ENCODE assay signal across 11 mouse cellular contexts in genomic region chr4:106123038-106123654, GRCm38 (mm10).
DNase-seq lines count a peak whose midpoint lies in the region; ATAC-seq lines count a peak whose summit lies in the region.
"Had no signal": no experiment of that assay in that cellular context is flagged by ENCODE, and none has a peak within 500 bp of the region (broad histone marks: within the 10 kb centered on the region; RNA-seq: fewer than 3 reads in every experiment).

No protein-coding gene starts in this region.

- no peak overlapping the region for H3K4me3 ChIP-seq in liver, embryonic 11.5 days (ENCODE audit: low read depth, low read length)
- no peak overlapping the region for H3K4me3 ChIP-seq in liver, embryonic 12.5 days
- no peak overlapping the region for H3K4me3 ChIP-seq in limb, embryonic 10.5 days
- H3K4me3 ChIP-seq: liver, embryonic 15.5 days had no signal

- no peak for ATAC-seq in liver, embryonic 11.5 days (replicated peaks; ENCODE audit: low FRiP score)
- no peak for ATAC-seq in liver, embryonic 12.5 days
- ATAC-seq: midbrain, embryonic 16.5 days had no signal

- no peaks in the 10 kb centered on the region for H3K9me3 ChIP-seq in liver, embryonic 11.5 days (ENCODE audit: control insufficient read depth, low read length)
- H3K9me3 ChIP-seq in liver, embryonic 12.5 days (replicated peaks): no peaks in the 10 kb centered on the region
- no peaks in the 10 kb centered on the region for H3K9me3 ChIP-seq in limb, embryonic 10.5 days (replicated peaks)
- H3K9me3 ChIP-seq: liver, embryonic 15.5 days had no signal

- DNase-seq in liver, embryonic 11.5 days (ENCODE audit: low spot score): peak; percentile 24
- DNase-seq in gastrocnemius, postnatal 25 days: peak; percentile 40
- DNase-seq in lung, postnatal 10 days: peak; percentile 44
- no peak for DNase-seq in right cerebral cortex, postnatal 14 days
- no peak for DNase-seq in limb, embryonic 10.5 days (ENCODE audit: low spot score)
- no peak for DNase-seq in frontal cortex, adult 2 months (ENCODE audit: extremely low spot score in 1 of 2, low spot score in 1 of 2)
- DNase-seq: cerebellum, adult 9-11 months; kidney, adult 18-20 months had no signal

- H3K4me1 ChIP-seq in liver, embryonic 11.5 days (replicated peaks; ENCODE audit: control insufficient read depth, insufficient read depth, low read length): no peaks in the 10 kb centered on the region
- H3K4me1 ChIP-seq in liver, embryonic 12.5 days: no peaks in the 10 kb centered on the region
- H3K4me1 ChIP-seq in limb, embryonic 10.5 days: peaks cover 20% of the 10 kb centered on the region
- H3K4me1 ChIP-seq: liver, embryonic 15.5 days had no signal

- no peak overlapping the region for H3K27ac ChIP-seq in liver, embryonic 11.5 days (ENCODE audit: low read depth, low read length)
- no peak overlapping the region for H3K27ac ChIP-seq in liver, embryonic 12.5 days
- no peak overlapping the region for H3K27ac ChIP-seq in limb, embryonic 10.5 days
- H3K27ac ChIP-seq: liver, embryonic 15.5 days had no signal

- WGBS in liver, embryonic 11.5 days: 84% methylated on average over 8 of the region's 8 CpGs
- WGBS in liver, embryonic 12.5 days (ENCODE audit: insufficient replicate concordance): 66% methylated on average over 8 of the region's 8 CpGs
- WGBS in limb, embryonic 10.5 days: 89% methylated on average over 8 of the region's 8 CpGs

- H3K4me2 ChIP-seq in liver, embryonic 11.5 days: no peak overlapping the region
- H3K4me2 ChIP-seq in liver, embryonic 12.5 days: no peak overlapping the region
- H3K4me2 ChIP-seq: liver, embryonic 15.5 days had no signal

- no peaks in the 10 kb centered on the region for H3K27me3 ChIP-seq in liver, embryonic 11.5 days (replicated peaks; ENCODE audit: control insufficient read depth, insufficient read depth, low read length)
- no peaks in the 10 kb centered on the region for H3K27me3 ChIP-seq in liver, embryonic 12.5 days (replicated peaks)
- no peaks in the 10 kb centered on the region for H3K27me3 ChIP-seq in limb, embryonic 10.5 days (ENCODE audit: low read depth, poor library complexity, severe bottlenecking)
- H3K27me3 ChIP-seq: liver, embryonic 15.5 days had no signal

- H3K36me3 ChIP-seq in liver, embryonic 11.5 days (ENCODE audit: control insufficient read depth, insufficient read depth, low read length): no peaks in the 10 kb centered on the region
- H3K36me3 ChIP-seq in liver, embryonic 12.5 days: no peaks in the 10 kb centered on the region
- no peaks in the 10 kb centered on the region for H3K36me3 ChIP-seq in limb, embryonic 10.5 days
- H3K36me3 ChIP-seq: liver, embryonic 15.5 days had no signal

- H3K9ac ChIP-seq in liver, embryonic 11.5 days (ENCODE audit: low read depth, low read length): no peak overlapping the region
- no peak overlapping the region for H3K9ac ChIP-seq in liver, embryonic 12.5 days
- H3K9ac ChIP-seq: liver, embryonic 15.5 days had no signal

Comparison
In these comparisons a context has a peak if more than half of its experiments do, and no peak if none do; other contexts are left out.
1. DNase-seq: peak in liver, embryonic 11.5 days (single experiment), gastrocnemius, postnatal 25 days (single experiment) and lung, postnatal 10 days (single experiment); none in right cerebral cortex, postnatal 14 days (single experiment), limb, embryonic 10.5 days (single experiment) and frontal cortex, adult 2 months (0 of 2).